Mouse (Mus musculus) embryo, embryonic 11.5 days (tissue): ENCODE results near the gene Spag5.
A peak's percentile ranks its signal among the peaks of the same experiment; 100 is the strongest.

Experiments used
- DNase-seq: peaks from one replicate; pipeline ENCODE4 v3.0.0-alpha.2; 2012; ENCODE audit warnings: low read depth, low spot score

Spag5 gene

GRCm38 (mm10) chr11:78322860-78323259 lies 21.5 kb downstream of the Spag5 start, which contains the start of gene Aldoc:
Aldoc (plus strand) TSS chr11:78322968.
- peak; percentile 57 for DNase-seq

- no peak for DNase-seq
These were observed 22.9 kb downstream of the Spag5 start for GRCm38 (mm10) chr11:78324000-78324785.

- no peak for DNase-seq
These were observed 23.6 kb downstream of the Spag5 start for GRCm38 (mm10) chr11:78324965-78325364.

- DNase-seq: no peak
These were observed 25.9 kb downstream of the Spag5 start for GRCm38 (mm10) chr11:78327215-78327614.

GRCm38 (mm10) chr11:78327634-78328511 lies 26.5 kb downstream of the Spag5 start, which contains the start of gene Pigs:
Pigs (plus strand) TSS chr11:78328415.
- DNase-seq: peak; percentile 96

GRCm38 (mm10) chr11:78328512-78329056 lies 27.3 kb downstream of the Spag5 start:
- no peak for DNase-seq

- DNase-seq: no peak
These were observed 31.3 kb downstream of the Spag5 start for GRCm38 (mm10) chr11:78332676-78333075.

- DNase-seq: no peak
These were observed 32.7 kb downstream of the Spag5 start for GRCm38 (mm10) chr11:78333992-78334391.

- no peak for DNase-seq
These were observed 35.7 kb downstream of the Spag5 start for GRCm38 (mm10) chr11:78337040-78337439.

GRCm38 (mm10) chr11:78341702-78342101 lies 40.4 kb downstream of the Spag5 start:
- DNase-seq: no peak

GRCm38 (mm10) chr11:78343381-78344327 lies 42.3 kb downstream of the Spag5 start, which contains the start of gene Unc119:
Unc119 (plus strand) TSS chr11:78343482.
- DNase-seq: peak; percentile 59

- no peak for DNase-seq
These were observed 43.1 kb downstream of the Spag5 start for GRCm38 (mm10) chr11:78344328-78344889.

- no peak for DNase-seq
These were observed 43.8 kb downstream of the Spag5 start for GRCm38 (mm10) chr11:78344890-78345715.

GRCm38 (mm10) chr11:78345801-78346200 lies 44.5 kb downstream of the Spag5 start:
- no peak for DNase-seq

GRCm38 (mm10) chr11:78346326-78347069 lies 45.2 kb downstream of the Spag5 start:
- no peak for DNase-seq

- DNase-seq: peak; percentile 66
These were observed 45.9 kb downstream of the Spag5 start for GRCm38 (mm10) chr11:78347070-78347754.

- no peak for DNase-seq
These were observed 46.6 kb downstream of the Spag5 start for GRCm38 (mm10) chr11:78347908-78348307.

GRCm38 (mm10) chr11:78348474-78348873 lies 47.1 kb downstream of the Spag5 start:
- no peak for DNase-seq
